Mouse (Mus musculus): ENCODE measurements around the gene Zfyve28.

Gene Zfyve28

GRCm38 (mm10) chr5:34202006-34202405 lies 86.2 kb downstream of the Zfyve28 start:
- peak; percentile 47 for DNase-seq

- DNase-seq, result peak; percentile 50
Measured at GRCm38 (mm10) chr5:34201396-34201795, 86.9 kb downstream of the Zfyve28 start.

GRCm38 (mm10) chr5:34198615-34199014 lies 89.6 kb downstream of the Zfyve28 start:
- no peak for DNase-seq

GRCm38 (mm10) chr5:34197243-34197642 lies 91.0 kb downstream of the Zfyve28 start:
- no peak for DNase-seq

- no peak for DNase-seq
Measured at GRCm38 (mm10) chr5:34196423-34196822, 91.8 kb downstream of the Zfyve28 start.

- DNase-seq, result no peak
Measured at GRCm38 (mm10) chr5:34195786-34196185, 92.5 kb downstream of the Zfyve28 start.

GRCm38 (mm10) chr5:34194975-34195662 lies 93.1 kb downstream of the Zfyve28 start:
- DNase-seq, result no peak

GRCm38 (mm10) chr5:34194426-34194825 lies 93.8 kb downstream of the Zfyve28 start:
- DNase-seq, result no peak

- peak; percentile 48 for DNase-seq
Measured at GRCm38 (mm10) chr5:34191843-34192242, 96.4 kb downstream of the Zfyve28 start.

- peak; percentile 73 for DNase-seq
Measured at GRCm38 (mm10) chr5:34191021-34191420, 97.2 kb downstream of the Zfyve28 start.

- no peak for DNase-seq
Measured at GRCm38 (mm10) chr5:34189521-34189920, 98.7 kb downstream of the Zfyve28 start.

- no peak for DNase-seq
Measured at GRCm38 (mm10) chr5:34188856-34189255, 99.4 kb downstream of the Zfyve28 start.

GRCm38 (mm10) chr5:34187601-34188316 lies 100.5 kb downstream of the Zfyve28 start, which contains the start of gene Mxd4:
Gene Mxd4 (minus strand): TSS chr5:34187720.
- peak; percentile 100 for DNase-seq

- peak; percentile 58 for DNase-seq
Measured at GRCm38 (mm10) chr5:34186961-34187391, 101.3 kb downstream of the Zfyve28 start.

GRCm38 (mm10) chr5:34186391-34186790 lies 101.9 kb downstream of the Zfyve28 start:
- peak; percentile 26 for DNase-seq

GRCm38 (mm10) chr5:34185791-34186190 lies 102.5 kb downstream of the Zfyve28 start:
- no peak for DNase-seq

GRCm38 (mm10) chr5:34185051-34185580 lies 103.1 kb downstream of the Zfyve28 start:
- no peak for DNase-seq

- no peak for DNase-seq
Measured at GRCm38 (mm10) chr5:34183976-34184375, 104.3 kb downstream of the Zfyve28 start.

GRCm38 (mm10) chr5:34183156-34183880 lies 104.9 kb downstream of the Zfyve28 start:
- DNase-seq, result peak; percentile 74

GRCm38 (mm10) chr5:34182486-34182885 lies 105.8 kb downstream of the Zfyve28 start:
- DNase-seq, result peak; percentile 58

GRCm38 (mm10) chr5:34177821-34178220 lies 110.4 kb downstream of the Zfyve28 start:
- no peak for DNase-seq

GRCm38 (mm10) chr5:34177091-34177490 lies 111.2 kb downstream of the Zfyve28 start:
- DNase-seq, result no peak

- no peak for DNase-seq
Measured at GRCm38 (mm10) chr5:34176691-34177090, 111.6 kb downstream of the Zfyve28 start.
